Mouse (Mus musculus): Measurements from ENCODE around the gene Mtx1.

GRCm38 (mm10) chr3:89176421-89176820 is 50.5 kb downstream of the Mtx1 start:
- TF ChIP-seq CTCF (IDR thresholded peaks at IDR 0.05; ENCODE audit: borderline replicate concordance, insufficient read depth, low read depth, low read length) (no peak), POLR2A (IDR thresholded peaks at IDR 0.05; ENCODE audit: borderline replicate concordance, insufficient read depth, low read length) (no peak)

All from cerebellum, adult 2 months (tissue).